Mouse (Mus musculus): Measurements from ENCODE around the gene Adam12.

DNA sequence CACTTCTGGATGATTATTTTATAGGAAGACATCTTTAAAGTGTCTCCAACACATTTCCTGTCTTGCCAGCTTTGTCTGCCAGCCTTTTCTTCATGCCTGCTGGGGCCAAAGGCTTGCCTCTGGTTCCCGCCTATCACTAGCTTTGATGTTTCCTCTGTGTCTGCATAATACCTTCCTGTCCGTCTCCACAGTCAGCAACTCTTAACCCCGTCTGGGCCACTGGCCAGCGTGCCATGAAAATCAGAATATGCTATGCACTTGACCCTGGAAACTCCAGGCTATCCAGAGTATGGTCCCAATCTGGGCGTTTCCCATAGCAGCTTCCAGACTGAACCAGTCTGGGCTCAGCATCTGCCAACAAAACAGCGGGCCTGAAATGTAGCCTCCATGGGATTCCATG, 69.1 kb downstream of the Adam12 start:
- TF ChIP-seq CTCF (IDR thresholded peaks at IDR 0.05; ENCODE audit: extremely low read depth, insufficient read depth, insufficient read length, insufficient replicate concordance) (no peak), POLR2A (IDR thresholded peaks at IDR 0.05; ENCODE audit: low read depth, low read length) (no peak)

Data from spleen, adult 2 months (tissue).